Mouse (Mus musculus) midbrain, embryonic 16.5 days (tissue): Measurements from ENCODE around the gene Rnasel. TPM values are rescaled to one million over a fixed set of nuclear protein-coding genes. Genes with fewer than 3 reads are reported as not detected.

Experiments used
- ATAC-seq: fragments of 200-750 bp; cut with Nextera tagmentation; 2 replicates; pipeline ENCODE4 v1.8.0; 2017; ENCODE audit warnings: moderate TSS enrichment
- H3K27ac ChIP-seq: fragments of 300-500 bp; sonication (generic); 2 replicates; pipeline ENCODE4 v1.5.1; 2014; ENCODE audit warnings: mild to moderate bottlenecking, low read length, mixed read lengths
- H3K27me3 ChIP-seq: fragments of 300-500 bp; sonication (generic); 2 replicates; pipeline ENCODE4 v1.6.1; 2014; ENCODE audit warnings: low read depth, low read length, mixed read lengths; ENCODE audit not compliant: control insufficient read depth, insufficient read depth
- H3K36me3 ChIP-seq: fragments of 300-500 bp; sonication (generic); 2 replicates; pipeline ENCODE4 v1.6.1; 2014; ENCODE audit warnings: mild to moderate bottlenecking, low read length, moderate library complexity, mixed read lengths; ENCODE audit not compliant: control insufficient read depth, insufficient read depth
- H3K4me1 ChIP-seq: fragments of 300-500 bp; sonication (generic); 2 replicates; pipeline ENCODE4 v1.6.1; 2014; ENCODE audit warnings: mild to moderate bottlenecking, low read length, mixed read lengths; ENCODE audit not compliant: control insufficient read depth, insufficient read depth
- H3K4me2 ChIP-seq: fragments of 300-500 bp; sonication (generic); 2 replicates; pipeline ENCODE4 v1.6.1; 2014; ENCODE audit warnings: mild to moderate bottlenecking, low read length, mixed read lengths
- H3K4me3 ChIP-seq: fragments of 300-500 bp; sonication (generic); 2 replicates; pipeline ENCODE4 v1.5.1; 2014; ENCODE audit warnings: low read depth, mild to moderate bottlenecking, low read length, moderate library complexity, mixed read lengths
- H3K9ac ChIP-seq: fragments of 300-500 bp; sonication (generic); 2 replicates; pipeline ENCODE4 v1.6.1; 2014; ENCODE audit warnings: low read depth, low read length, mixed read lengths
- H3K9me3 ChIP-seq: fragments of 300-500 bp; sonication (generic); replicated peaks from 2 replicates; pipeline ENCODE4 v1.6.1; 2014; ENCODE audit warnings: mild to moderate bottlenecking, low read length, mixed read lengths; ENCODE audit not compliant: control insufficient read depth, poor library complexity, severe bottlenecking
- WGBS: fragments of 180-500 bp; shearing (Covaris S2); extraction: QIAGEN DNeasy Blood & Tissue Kit; methylation state at CpG from one replicate; pipeline ENCODE4 v1.1.7; 2014; 5-methylcytosine and 5-hydroxymethylcytosine counted together
- polyA plus RNA-seq: library from polyadenylated mRNA; unstranded; fragments of >200 nt; fragmentation: Nextera tagmentation; extraction: Ambion mirVana; gene quantifications from 2 replicates; pipeline ENCODE4 v1.2.1, GENCODE M21; 2015

The Rnasel gene
- polyA plus RNA-seq, 1 experiment from 2014 or later: 36.2 TPM

DNA sequence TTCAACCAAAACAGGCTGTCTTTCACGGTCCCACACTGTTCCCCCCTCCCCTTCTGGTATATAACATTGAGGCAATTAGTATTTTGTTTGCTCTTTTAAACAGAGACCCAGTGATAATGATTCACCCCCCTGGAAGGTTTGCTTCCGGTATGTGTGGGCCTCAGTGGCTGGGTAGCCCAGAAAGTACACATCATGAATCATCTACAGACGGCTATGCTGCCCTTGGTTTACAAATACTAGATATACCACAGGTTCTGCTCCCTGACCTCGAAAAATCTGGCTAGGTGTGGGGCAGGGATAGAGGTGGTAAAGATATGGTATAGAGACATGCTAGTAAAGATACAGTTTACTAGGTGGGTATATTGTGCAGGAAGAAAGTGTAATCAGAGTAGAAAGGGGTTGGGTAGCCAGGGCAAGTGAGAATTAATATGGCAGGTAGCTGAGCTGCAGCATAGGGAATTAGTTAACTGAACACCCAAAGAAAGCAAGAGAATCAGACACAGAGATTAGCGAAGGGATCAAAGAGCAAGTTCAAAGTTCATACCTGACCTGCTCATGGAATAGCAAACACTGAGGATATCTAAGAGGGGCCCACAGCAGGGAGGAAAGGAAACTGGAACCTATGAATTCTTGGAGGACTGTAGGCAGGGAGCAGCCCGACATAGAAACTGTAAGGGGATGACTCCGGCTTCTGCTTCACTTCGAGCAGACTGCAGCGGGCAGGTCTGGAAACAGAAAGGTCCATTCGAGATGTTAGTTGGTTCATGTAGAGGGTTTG lies 21.0 kb downstream of the Rnasel start:
- H3K9ac ChIP-seq: no peak overlapping the region
- WGBS: 84% methylated on average over 10 of the region's 10 CpGs
- H3K4me3 ChIP-seq: no peak overlapping the region
- H3K27ac ChIP-seq: no peak overlapping the region
- no peak overlapping the region for H3K4me2 ChIP-seq
- no peaks in the 10 kb centered on the region for H3K9me3 ChIP-seq
- no peak for ATAC-seq
- H3K36me3 ChIP-seq: no peaks in the 10 kb centered on the region
- H3K27me3 ChIP-seq: no peaks in the 10 kb centered on the region
- H3K4me1 ChIP-seq: no peaks in the 10 kb centered on the region

- no peak for ATAC-seq
- H3K4me3 ChIP-seq: no peak overlapping the region
- no peaks in the 10 kb centered on the region for H3K4me1 ChIP-seq
- no peaks in the 10 kb centered on the region for H3K9me3 ChIP-seq
- no peak overlapping the region for H3K4me2 ChIP-seq
- no peaks in the 10 kb centered on the region for H3K36me3 ChIP-seq
- 100% methylated on average over 1 of the region's 1 CpGs for WGBS
- H3K9ac ChIP-seq: no peak overlapping the region
- no peak overlapping the region for H3K27ac ChIP-seq
- no peaks in the 10 kb centered on the region for H3K27me3 ChIP-seq
Measured at GRCm38 (mm10) chr1:153770776-153771167, 21.5 kb downstream of the Rnasel start.

DNA sequence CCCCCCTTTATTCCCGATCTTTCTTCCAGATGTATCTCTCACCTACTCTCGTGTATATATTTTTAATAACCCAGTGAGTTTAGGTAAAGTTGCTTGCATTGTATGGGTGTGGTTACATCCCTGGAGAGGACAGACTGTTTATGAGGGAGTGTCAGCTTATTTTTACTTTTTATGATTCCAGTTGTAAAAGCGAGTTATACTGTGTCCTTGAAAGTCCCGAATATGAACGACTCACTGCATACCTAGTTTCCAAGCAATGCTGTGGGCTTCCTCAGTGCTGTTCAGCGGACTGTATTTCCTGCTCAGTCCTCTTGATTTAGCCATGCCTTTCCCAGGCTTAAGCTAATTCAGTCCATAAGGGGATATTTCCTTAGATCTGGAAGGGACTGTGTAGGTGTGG lies 25.9 kb downstream of the Rnasel start:
- Histone ChIP-seq H3K4me2 (no peak overlapping the region), H3K9ac (no peak overlapping the region), H3K4me3 (no peak overlapping the region), H3K36me3 (no peaks in the 10 kb centered on the region), H3K4me1 (no peaks in the 10 kb centered on the region), H3K27ac (no peak overlapping the region), H3K9me3 (no peaks in the 10 kb centered on the region), H3K27me3 (no peaks in the 10 kb centered on the region)
- 93% methylated on average over 6 of the region's 6 CpGs for WGBS
- ATAC-seq: no peak

- no peak overlapping the region for H3K27ac ChIP-seq
- WGBS: 89% methylated on average over 7 of the region's 7 CpGs
- no peak for ATAC-seq
Measured at GRCm38 (mm10) chr1:153776257-153776656, 27.0 kb downstream of the Rnasel start.

DNA sequence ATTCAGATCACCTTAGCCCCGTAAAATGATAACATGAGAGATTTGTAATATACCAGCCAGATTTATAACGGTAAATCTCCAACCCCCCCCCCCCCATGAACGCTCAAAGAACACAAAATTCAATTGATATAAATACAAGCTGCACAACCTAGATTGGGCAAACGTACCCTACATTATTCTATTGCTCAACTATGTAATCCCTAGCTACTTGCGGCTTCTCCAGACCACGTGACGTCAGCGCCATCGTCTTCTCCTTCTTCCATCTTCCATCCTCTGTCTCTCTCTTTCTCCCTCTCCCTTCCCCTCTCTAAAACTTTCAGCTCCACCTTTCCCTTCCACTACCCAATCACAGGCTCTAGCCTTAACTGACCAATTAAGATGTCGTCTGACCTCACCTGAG lies 29.0 kb downstream of the Rnasel start:
- 89% methylated on average over 10 of the region's 10 CpGs for WGBS
- Histone ChIP-seq H3K4me2 (no peak overlapping the region), H3K27me3 (no peaks in the 10 kb centered on the region), H3K4me1 (no peaks in the 10 kb centered on the region), H3K9me3 (no peaks in the 10 kb centered on the region), H3K36me3 (no peaks in the 10 kb centered on the region), H3K9ac (no peak overlapping the region), H3K4me3 (no peak overlapping the region), H3K27ac (no peak overlapping the region)
- no peak for ATAC-seq

More at GRCm38 (mm10) chr1:153776257-153776656, 27.0 kb downstream of the Rnasel start:
- Histone ChIP-seq H3K36me3 (no peaks in the 10 kb centered on the region), H3K9me3 (no peaks in the 10 kb centered on the region), H3K4me2 (no peak overlapping the region), H3K9ac (no peak overlapping the region), H3K27me3 (no peaks in the 10 kb centered on the region), H3K4me1 (no peaks in the 10 kb centered on the region), H3K4me3 (no peak overlapping the region)

DNA sequence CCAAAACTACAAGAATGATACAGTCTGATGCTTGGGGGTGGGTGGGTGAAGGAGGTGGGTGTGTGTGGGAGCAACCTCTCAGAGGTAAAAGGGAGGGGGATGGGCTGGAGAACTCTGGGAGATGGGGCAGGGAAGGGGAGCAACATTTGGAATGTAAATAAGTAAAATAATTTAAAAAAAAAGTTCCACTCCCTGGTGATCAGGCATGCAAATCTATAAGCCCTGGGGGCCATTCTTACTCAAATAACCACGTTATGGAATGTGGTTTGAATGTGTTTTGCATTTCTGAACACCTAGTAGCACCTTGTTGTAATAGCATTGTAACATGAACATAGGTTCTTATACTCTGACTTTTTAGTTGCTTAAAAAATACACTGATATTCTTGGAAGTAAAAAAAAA lies 34.1 kb downstream of the Rnasel start:
- no peaks in the 10 kb centered on the region for H3K4me1 ChIP-seq
- H3K9ac ChIP-seq: no peak overlapping the region
- H3K36me3 ChIP-seq: no peaks in the 10 kb centered on the region
- no peaks in the 10 kb centered on the region for H3K27me3 ChIP-seq
- no peak for ATAC-seq
- 35% methylated on average over 1 of the region's 1 CpGs for WGBS
- H3K4me2 ChIP-seq: no peak overlapping the region
- H3K27ac ChIP-seq: no peak overlapping the region
- no peaks in the 10 kb centered on the region for H3K9me3 ChIP-seq
- H3K4me3 ChIP-seq: no peak overlapping the region

DNA sequence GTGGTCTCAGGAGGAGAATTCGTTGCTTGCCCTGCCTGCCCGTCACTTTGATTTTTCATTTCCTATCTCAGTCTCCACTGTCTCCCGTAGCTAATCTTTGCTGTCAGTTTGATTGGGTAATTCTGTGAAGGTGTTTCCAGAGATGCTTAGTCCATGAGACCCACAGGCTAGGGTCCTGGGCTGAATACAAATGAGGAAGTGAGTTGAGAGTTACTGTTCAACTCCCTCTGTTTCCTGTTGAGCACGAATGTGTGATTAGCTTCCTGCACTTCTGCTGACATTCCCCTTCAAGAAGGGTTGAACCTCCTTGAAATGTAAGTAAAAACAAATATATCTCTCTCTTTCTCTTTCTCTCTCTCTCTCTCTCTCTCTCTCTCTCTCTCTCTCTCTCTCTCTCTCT lies 36.4 kb downstream of the Rnasel start:
- WGBS: 68% methylated on average over 4 of the region's 4 CpGs
- no peaks in the 10 kb centered on the region for H3K36me3 ChIP-seq
- no peak overlapping the region for H3K9ac ChIP-seq
- no peak for ATAC-seq
- no peak overlapping the region for H3K27ac ChIP-seq
- no peak overlapping the region for H3K4me3 ChIP-seq
- H3K27me3 ChIP-seq: no peaks in the 10 kb centered on the region
- no peak overlapping the region for H3K4me2 ChIP-seq
- no peaks in the 10 kb centered on the region for H3K9me3 ChIP-seq
- H3K4me1 ChIP-seq: no peaks in the 10 kb centered on the region

DNA sequence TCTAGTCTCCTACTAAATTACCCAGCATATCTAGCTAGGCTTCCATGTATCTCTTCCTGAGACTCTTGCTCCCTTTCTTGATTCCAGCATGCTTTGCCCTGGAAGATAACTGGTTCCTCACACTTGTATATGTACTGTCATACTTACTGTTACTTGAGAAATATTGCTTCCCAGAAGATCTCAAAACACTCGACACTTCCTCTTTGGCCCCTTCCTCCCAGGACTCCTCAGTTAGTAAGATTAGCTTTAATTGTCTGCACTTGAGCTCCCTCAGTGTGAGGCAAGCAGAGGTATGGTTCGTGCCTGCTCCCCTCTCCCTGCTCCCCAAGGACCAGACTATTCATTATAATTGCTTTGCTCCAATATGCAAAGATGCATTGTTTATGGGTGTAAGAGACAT lies 41.5 kb downstream of the Rnasel start:
- Histone ChIP-seq H3K4me3 (no peak overlapping the region), H3K4me1 (no peaks in the 10 kb centered on the region), H3K27me3 (no peaks in the 10 kb centered on the region), H3K4me2 (no peak overlapping the region), H3K9me3 (no peaks in the 10 kb centered on the region), H3K27ac (no peak overlapping the region), H3K36me3 (no peaks in the 10 kb centered on the region), H3K9ac (no peak overlapping the region)
- WGBS: 57% methylated on average over 2 of the region's 2 CpGs
- no peak for ATAC-seq

GRCm38 (mm10) chr1:153794241-153794640 lies 45.0 kb downstream of the Rnasel start:
- 91% methylated on average over 3 of the region's 3 CpGs for WGBS
- no peak for ATAC-seq
- H3K27ac ChIP-seq: no peak overlapping the region
- no peak overlapping the region for H3K4me2 ChIP-seq
- H3K4me3 ChIP-seq: no peak overlapping the region
- no peaks in the 10 kb centered on the region for H3K4me1 ChIP-seq
- no peaks in the 10 kb centered on the region for H3K36me3 ChIP-seq
- H3K9me3 ChIP-seq: no peaks in the 10 kb centered on the region
- H3K9ac ChIP-seq: no peak overlapping the region
- H3K27me3 ChIP-seq: no peaks in the 10 kb centered on the region
